Mouse (Mus musculus) adrenal gland, adult 8-10 months (tissue): ENCODE results near the gene Tmem183a. TPM values are rescaled to one million over a fixed set of nuclear protein-coding genes. Genes with fewer than 3 reads are reported as not detected.

Source experiments
- DNase-seq: peaks from one replicate; pipeline ENCODE4 v3.0.0; 2022
- total RNA-seq, 4 experiments: library from RNA; stranded (reverse); gene quantifications; 2 replicates each; pipeline ENCODE4 v1.2.4; 2022

The Tmem183a gene
- total RNA-seq, 4 experiments from 2014 or later: 39.2 to 61.6 (median 49.4) TPM

DNA sequence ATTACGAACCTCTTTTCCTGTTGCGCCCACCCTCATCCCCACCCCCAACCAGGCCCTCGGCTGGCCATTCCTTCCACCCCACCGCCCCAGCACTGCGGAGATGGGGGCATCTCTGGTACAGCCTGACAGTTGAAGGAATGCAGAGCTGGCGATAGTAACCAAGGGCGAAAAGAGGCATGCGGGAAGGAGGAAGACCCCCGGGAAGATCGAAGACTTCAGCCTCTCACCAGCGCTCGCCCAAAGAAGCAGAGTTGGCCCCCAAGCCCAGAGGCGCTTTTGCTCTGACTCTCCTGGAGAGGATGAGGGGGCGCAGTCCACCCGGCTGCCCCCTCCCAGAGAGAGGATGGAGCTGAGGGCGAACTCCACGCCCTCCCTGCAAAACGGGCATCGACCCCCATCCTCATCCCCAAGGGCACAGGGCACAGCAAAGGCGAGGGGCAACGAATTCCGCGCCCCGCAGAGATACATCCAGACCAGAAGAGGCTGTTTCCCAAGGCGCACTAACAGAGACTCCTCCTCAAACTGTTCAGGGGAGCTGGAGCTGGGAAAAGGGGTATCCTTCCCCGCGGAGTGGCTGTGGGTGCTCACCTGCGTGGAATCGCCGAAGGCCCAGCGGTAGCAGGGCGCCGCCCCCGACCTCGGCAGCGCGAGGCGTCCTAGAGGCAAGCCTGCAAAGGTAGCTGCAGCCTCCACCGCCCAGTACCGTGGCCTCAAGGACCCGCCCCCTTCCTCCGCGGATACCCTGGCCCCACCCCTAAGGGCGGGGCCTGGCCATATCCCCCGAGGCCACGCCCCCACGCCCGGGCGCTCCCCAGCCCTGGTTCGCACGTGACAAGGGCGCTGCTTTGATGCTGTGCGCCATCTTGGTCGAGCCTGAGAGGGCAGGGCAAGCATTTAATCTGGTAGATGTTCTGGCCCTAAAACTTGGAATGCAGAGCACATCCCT lies 17.5 kb downstream of the Tmem183a start:
- DNase-seq: peak; percentile 53

DNA sequence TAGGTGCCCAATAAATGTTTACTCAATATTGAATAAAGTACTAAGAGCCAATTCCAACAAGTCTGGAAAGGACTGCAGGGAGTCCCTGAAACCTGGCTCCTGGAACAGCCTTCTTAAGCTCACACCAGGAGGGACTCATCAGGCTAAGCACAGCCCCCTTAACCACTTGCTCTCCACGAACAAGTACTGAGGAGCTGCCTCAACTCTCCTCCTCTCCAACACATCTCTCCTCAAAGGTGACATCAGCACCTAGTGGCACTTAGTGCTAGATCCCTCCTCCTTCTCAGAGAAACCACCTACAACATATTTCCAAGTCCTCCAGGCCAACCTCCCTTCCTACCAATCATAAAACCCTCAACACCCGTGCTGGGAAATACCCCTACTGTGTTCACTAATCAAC lies 18.2 kb downstream of the Tmem183a start:
- no peak for DNase-seq

- DNase-seq: no peak
Observed at GRCm38 (mm10) chr1:134342781-134343310, 18.9 kb downstream of the Tmem183a start.

DNA sequence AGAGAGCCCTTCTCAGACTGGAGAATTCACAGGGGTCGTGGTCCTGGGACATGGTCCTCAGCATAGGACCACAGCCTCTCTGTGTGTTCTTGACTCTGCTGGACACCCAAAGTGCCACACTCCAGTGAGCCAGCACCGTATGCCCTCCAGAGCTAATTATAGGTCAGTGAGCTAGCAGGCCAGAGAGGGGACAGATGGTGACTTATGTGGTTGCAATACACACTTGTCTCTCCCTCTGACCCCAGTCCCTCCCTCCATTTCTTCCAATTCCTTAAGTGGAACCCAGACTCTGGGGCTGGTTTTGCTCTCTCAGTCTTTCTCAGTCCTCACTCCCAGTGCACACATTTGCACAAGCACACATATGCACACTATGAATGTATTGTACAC lies 19.5 kb downstream of the Tmem183a start:
- no peak for DNase-seq

GRCm38 (mm10) chr1:134341641-134342277 lies 20.0 kb downstream of the Tmem183a start:
- DNase-seq: no peak

- DNase-seq: no peak
Observed at GRCm38 (mm10) chr1:134339757-134340619, 21.8 kb downstream of the Tmem183a start.

DNA sequence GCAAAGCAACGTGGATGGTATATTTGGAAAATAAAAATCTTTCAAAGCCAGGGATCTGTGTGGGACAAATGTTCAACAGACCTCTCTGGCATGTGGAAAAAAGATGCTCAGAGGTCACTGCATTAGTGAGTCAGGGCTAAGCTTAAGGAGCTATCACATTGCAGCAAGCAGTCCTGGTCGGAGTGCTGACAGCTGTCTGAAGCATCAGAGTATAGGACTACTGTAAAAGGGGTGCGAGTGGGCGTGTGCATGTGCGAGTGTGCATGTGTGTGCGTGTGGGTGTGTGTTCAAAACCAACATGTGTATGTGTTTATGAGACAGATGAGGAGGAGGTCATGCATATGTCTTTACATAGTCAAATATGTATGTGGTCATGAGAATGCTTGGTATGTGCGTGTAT lies 22.6 kb downstream of the Tmem183a start:
- no peak for DNase-seq

GRCm38 (mm10) chr1:134336958-134337710 lies 24.6 kb downstream of the Tmem183a start:
- no peak for DNase-seq

DNA sequence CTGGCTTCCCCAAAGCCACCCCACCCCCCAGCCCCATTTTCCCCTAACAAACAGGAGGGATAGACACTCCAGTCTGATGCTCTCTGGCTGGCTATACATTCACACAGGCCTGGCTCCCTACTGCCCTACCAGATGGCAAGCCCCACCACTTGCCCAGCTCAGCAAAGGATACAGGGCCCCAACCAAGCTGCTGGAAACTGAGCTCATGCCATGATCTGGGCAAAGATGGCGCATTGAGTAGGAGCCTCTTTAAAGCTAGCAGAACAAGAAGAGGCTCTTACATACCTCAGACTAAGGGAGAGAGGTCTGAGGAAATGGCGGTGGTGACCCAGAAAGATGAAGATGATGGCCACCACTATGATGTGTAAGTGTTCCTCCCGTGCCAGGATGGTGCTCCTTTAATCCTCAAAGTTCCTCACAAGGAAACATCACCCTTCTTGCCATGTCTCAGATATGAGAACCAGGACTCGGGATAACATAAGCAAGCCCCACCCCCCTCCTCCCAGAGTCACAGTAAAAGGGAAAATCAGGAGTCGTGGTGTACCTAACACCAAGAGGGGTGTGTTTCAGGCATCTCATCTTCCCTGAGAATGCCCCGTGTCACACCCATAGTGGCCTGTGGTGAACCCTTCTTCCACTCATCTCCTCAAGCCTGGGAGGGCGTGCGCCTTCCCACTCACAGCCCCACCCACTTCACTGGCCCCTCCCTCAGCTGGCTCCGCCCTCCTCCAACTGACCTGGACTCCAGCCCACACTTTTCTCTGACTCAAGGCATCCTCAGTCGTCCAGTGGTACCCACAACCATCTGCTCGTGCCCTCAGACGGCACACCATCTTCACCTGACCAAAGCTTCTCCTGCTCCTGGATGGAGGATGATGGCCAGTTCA lies 25.6 kb downstream of the Tmem183a start:
- DNase-seq: no peak

GRCm38 (mm10) chr1:134335211-134335923 lies 26.4 kb downstream of the Tmem183a start:
- no peak for DNase-seq

DNA sequence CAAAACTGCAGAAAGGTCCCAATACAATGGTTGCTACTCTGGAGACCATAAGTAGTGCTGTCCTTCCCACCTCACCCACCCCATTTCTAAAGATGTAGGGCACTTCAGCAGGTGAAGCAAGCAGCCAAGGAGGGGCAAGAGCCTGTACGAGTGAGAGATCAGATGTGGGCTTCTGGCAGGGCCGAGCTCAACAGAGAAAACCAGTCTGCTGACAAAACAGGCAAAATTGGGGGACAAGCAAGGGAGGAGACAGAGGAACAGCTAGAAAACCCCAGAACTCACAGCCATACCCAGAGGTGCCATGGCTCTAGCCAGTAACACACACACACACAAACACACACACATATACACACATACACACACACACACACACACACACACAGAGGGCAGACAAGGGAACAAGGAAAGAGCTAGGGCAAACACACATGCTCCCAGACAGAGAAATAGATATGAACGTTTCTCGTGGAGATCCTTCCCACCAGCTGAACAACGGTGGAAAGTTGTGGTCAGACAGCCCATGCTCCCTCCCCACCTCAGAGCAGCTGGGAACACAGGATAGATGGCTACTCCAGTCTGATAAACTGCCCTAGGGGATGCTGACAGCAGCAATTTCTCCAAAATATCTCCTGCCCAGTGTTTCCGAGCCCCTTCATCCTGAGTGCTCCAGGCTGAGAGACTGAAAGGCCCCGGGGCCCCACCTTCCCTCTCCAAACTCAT lies 27.5 kb downstream of the Tmem183a start:
- no peak for DNase-seq

DNA sequence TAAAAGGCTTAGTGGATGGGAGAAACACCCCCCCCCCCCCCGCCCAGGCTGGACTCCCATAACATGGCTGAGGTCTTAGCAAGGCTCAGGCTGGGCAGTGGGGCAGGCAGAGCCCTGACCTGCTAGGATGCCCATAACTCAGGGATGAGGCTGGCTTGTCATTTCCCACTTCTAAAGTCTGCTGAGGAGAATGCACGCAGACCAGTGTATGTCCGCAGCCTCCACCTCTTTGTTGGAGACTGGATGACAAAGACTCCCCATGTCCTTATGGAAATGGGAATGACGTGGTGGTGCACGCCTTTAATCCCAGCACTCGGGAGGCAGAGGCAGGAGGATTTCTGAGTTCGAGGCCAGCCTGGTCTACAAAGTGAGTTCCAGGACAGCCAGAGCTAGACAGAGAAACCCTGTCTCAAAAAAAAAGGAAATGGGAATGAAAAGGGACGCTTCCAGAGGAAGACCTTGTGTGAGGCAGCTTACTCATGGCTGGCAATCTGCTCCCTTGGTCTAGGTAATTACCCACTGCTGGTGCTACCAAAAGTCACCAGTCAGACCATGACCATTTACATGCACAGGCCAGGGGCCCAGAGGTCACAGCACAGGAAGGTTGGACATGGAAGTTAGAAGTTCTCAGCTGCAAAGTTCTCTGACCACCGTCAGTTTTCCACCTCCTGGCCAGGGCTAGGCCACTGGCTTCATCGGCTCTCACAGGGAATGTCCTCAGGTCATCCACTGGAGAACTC lies 28.2 kb downstream of the Tmem183a start:
- DNase-seq: no peak

- no peak for DNase-seq
Observed at GRCm38 (mm10) chr1:134332770-134333271, 29.0 kb downstream of the Tmem183a start, which contains the start of gene Ppfia4. TSS of gene Ppfia4 (minus strand) at chr1:134332928.

DNA sequence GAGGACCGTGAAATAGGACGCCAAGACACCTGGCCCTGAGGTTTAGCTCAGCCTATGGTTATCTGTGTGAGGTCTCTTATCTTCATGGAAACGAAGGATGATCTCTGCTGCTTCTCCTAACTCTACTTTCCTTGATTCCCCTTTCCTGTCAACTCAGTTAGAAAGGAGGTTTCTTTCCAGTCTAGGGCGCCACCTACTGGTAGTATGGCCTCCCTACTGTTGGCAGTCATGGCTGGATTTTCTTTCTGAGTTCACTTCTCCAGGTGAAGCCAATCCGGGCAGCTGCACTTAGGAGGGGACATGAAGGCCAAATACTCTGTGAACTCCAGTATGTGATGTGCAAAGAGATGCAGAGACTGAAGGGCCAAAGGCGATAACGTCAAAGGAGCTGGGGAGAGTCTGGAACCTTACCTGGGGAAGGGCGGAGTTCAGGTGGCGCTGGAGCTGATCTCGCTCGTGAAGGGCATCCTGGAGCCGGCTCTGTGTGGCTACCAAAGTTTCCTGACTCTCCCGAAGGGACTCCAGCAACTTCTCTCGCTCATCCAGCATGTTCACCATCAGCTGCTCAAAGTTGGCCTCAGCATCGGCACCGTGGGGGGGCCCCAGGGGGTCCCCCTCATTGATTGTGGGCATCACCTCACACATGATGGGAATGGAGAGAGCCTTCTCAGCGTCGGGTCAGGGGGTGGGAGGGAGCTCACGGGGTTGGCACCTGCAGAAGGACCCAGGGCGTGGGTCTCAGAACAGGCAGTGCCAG lies 29.7 kb downstream of the Tmem183a start:
- peak; percentile 41 for DNase-seq

DNA sequence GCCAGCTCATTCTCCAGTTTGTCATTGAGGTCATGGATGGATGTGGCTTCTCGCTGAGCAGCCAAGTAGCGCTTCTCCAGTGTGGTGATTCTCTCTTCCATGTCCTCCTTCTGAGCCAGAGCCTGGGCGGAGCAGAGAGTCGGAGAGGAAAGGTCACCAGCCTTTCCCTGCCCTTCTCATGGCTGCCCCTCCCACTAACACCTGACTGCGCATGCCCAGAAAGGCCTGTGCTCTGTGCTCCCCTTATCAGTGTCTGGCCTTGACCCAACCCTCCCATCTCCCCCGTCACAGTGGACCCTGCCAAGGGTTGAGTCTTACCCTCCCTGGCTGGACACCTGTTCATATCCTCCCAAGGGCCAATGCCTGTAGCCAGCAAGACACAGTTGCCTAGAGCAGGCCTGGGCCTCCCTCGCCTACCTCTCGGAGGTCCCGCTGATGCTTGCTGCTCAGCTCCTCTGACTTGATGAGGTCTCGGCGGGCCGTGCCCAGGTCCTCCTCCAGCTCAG lies 34.9 kb downstream of the Tmem183a start:
- DNase-seq: no peak

- DNase-seq: no peak
Observed at GRCm38 (mm10) chr1:134322591-134322990, 39.2 kb downstream of the Tmem183a start.

- DNase-seq: no peak
Observed at GRCm38 (mm10) chr1:134320691-134321301, 41.0 kb downstream of the Tmem183a start.
